Mouse (Mus musculus): Measurements from ENCODE around the gene Il21. TPM values are rescaled to one million over a fixed set of nuclear protein-coding genes. Genes with fewer than 3 reads are reported as not detected.

Il21 gene
- under 1 TPM in 1 of 4 experiments, not detected in 3; 0.17 TPM for total RNA-seq (2022)

GRCm38 (mm10) chr3:37232586-37233222 is at the start of gene Il21:
Gene Il21 (minus strand): TSS chr3:37232636.
- no peak for DNase-seq (ENCODE audit: low spot score in 2 of 2)

GRCm38 (mm10) chr3:37280871-37281270 is 48.4 kb upstream of the Il21 start:
- no peak for DNase-seq (ENCODE audit: low spot score in 2 of 2)

DNA sequence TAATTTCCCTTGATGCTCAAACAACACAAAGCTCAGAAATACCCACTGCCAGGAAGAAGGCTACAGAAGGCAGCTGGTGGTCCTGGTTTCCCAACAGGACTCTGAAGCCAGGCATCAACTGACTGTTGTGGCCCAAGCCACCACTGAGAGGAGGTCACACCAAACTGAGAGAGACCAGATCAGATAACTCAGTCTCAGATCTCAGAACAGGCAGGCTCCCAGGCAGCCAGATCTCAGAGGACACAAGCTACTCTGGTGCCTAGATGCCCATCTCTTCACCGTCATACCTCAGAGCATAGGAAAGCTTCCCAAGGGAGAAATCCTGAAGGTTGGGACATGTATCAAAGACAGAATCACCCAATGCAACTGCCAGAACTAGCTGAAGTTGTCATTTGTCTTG is 47.8 kb upstream of the Il21 start:
- DNase-seq (ENCODE audit: low spot score in 2 of 2), result no peak

DNA sequence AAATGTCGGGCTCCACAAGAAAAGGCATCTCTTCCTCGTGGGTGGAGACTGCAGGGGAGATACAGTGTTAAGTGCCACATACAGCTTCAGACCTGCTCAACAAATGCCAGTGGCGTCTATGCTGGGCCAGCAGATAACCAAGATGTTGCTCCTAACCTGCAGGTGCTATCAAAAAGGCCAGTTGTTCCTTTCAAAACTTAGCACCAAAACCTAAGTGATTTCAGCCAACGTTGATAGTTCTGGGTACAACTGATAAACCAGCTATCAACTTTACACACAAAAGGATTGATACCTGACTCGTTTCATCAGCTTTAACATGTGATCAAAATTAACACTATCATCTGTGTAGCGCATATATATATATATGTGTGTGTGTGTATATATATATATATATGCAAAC is 42.2 kb upstream of the Il21 start:
- no peak for DNase-seq (ENCODE audit: low spot score in 2 of 2)

DNA sequence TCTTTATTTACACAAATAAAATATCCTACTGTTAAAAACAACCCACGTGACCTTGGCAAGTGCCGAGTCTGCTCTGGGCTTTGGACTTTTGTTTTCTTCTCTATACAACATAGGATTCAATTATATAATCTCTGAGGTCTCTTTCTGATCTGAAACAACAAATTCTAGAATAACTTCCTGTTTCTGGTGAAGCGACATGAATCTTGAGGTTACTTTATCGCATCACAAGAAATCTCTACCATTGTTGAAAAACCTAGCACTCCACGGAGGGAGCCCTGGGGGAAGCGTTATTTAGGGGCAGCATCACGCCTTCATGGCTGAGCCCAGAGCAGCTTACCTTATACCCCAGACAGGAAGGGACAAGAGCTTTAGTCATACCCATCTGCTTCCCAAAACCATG is 40.7 kb upstream of the Il21 start:
- no peak for DNase-seq (ENCODE audit: low spot score in 2 of 2)

- DNase-seq (ENCODE audit: low spot score in 2 of 2), result peak; percentile 22 to 64
Observed at GRCm38 (mm10) chr3:37271209-37271608, 38.8 kb upstream of the Il21 start.

GRCm38 (mm10) chr3:37269926-37270325 is 37.5 kb upstream of the Il21 start:
- no peak for DNase-seq (ENCODE audit: low spot score in 2 of 2)

DNA sequence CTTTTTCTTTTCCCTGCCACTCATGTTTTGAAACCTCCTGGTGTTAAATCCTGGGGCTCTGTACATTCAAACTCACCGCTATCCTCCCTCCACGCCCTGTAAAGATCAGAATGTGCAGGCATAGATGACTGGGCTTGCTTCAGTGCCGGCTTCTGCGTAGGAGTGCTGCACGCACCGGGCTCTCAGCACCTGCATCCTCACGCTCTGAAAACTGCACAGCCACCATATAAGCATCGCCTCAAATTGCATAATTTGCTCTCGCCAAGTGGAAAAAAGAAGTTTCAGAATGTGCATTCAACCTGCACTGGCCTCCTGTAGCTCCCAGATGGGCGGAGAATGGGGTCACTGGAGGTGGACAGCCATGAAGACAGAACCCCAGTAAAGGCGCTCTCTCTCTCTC is 35.9 kb upstream of the Il21 start:
- peak in 1 of 2 experiments; percentile 5 for DNase-seq (ENCODE audit: low spot score in 2 of 2)

DNA sequence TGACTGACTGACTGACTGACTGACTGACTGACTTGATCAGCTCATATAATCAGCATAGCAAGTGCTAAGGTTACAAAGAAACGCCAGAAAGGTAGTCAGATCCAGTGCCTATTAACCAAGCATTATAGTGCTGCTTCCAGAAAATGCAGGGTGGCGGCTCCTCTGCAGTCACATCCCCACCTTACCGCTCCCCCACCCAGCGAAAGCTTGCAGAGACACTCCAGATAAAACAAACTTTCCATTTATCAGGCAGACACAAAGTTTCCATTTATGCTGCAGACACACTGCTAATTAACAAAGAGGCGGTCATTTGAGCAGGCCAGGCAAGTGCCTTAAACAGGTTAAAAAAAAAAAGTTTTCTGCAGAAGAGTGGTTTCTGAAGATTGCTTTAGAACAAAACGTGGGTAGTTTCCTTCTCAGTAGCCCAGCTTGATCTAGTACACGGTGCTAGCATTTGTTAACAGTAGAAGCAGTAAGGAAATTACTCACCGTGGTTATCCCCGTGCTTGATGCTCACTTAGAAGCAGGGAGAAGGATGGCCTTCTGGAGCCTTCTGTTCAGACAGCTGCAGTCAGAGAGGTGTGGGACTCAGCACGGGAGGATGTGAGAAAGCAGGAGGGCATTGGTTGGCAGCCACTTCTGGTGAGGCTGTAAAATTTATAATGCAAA is 27.0 kb upstream of the Il21 start:
- DNase-seq (ENCODE audit: low spot score in 2 of 2), result peak; percentile 50 to 51

- no peak for DNase-seq (ENCODE audit: low spot score in 2 of 2)
Observed at GRCm38 (mm10) chr3:37257776-37258175, 25.3 kb upstream of the Il21 start.

DNA sequence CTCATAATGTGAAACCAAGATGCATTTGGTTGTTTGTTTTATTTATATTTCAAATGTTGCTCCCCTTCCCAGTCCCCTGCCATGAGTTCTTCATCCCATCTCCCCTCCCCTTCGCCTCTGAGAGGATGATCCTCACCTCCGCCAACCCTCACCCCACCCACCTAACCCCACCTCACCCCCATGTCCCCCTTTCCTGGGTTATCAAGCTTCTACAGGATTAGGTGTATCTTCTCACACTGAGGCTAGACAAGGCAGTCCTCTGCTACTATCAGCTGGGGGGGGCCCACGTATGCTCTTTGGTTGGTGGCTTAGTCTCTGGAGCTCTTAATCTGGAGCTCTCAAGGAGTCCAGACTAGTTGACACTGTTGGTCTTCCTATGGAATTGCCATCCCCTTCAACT is 18.5 kb upstream of the Il21 start:
- DNase-seq (ENCODE audit: low spot score in 2 of 2), result no peak

GRCm38 (mm10) chr3:37235025-37235424 is 2.6 kb upstream of the Il21 start:
- DNase-seq (ENCODE audit: low spot score in 2 of 2), result no peak

- DNase-seq (ENCODE audit: low spot score in 2 of 2), result no peak
Observed at GRCm38 (mm10) chr3:37231153-37231552, 1.3 kb downstream of the Il21 start.

GRCm38 (mm10) chr3:37229082-37229829 is 3.2 kb downstream of the Il21 start:
- no peak for DNase-seq (ENCODE audit: low spot score in 2 of 2)

- DNase-seq (ENCODE audit: low spot score in 2 of 2), result no peak
Observed at GRCm38 (mm10) chr3:37225124-37225523, 7.3 kb downstream of the Il21 start.

GRCm38 (mm10) chr3:37219071-37219470 is 13.4 kb downstream of the Il21 start:
- DNase-seq (ENCODE audit: low spot score in 2 of 2), result peak; percentile 39 to 58

- no peak for DNase-seq (ENCODE audit: low spot score in 2 of 2)
Observed at GRCm38 (mm10) chr3:37205226-37205800, 27.1 kb downstream of the Il21 start.

DNA sequence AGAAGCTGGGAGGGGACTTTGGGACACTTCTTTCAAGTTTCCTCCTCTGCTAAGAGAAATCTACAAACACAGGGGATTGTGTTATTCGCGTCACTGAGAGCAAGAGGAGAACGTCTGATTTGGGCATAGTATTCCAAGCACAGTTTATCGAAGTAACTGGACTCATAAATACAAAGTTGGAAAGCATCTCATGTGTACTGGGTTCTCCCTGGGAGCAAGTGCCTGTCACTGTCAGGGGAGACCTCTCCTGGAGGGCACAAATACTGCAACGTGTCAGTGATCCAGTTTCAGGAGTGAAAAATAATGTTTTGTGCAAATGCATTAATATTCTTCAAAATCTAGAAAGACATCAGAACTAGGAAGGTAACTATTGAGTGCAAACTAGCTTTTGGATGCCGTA is 27.9 kb downstream of the Il21 start:
- DNase-seq (ENCODE audit: low spot score in 2 of 2), result no peak

DNA sequence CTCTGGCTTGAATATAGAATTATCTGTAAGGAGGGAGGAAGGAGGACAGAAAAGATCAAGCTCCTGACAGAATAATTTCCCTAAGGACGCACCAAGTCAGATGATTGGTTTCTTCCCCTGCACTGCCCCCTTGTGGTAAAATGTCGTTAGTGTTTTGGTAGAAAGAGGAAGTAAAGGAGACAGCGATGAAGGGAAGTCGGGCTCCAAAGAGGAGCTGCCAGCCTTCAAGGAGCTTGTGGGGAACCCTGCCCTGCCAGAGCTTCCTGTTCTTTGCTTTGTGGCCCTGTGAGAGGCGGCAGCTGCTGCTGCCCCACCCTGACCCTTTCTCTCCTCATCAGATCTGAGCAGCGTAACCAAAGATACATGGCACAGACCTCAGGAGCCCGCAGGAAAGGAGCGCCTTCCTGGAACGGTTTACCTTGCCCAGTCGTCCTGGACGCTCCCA is 28.4 kb downstream of the Il21 start:
- peak; percentile 63 to 81 for DNase-seq (ENCODE audit: low spot score in 2 of 2)

DNA sequence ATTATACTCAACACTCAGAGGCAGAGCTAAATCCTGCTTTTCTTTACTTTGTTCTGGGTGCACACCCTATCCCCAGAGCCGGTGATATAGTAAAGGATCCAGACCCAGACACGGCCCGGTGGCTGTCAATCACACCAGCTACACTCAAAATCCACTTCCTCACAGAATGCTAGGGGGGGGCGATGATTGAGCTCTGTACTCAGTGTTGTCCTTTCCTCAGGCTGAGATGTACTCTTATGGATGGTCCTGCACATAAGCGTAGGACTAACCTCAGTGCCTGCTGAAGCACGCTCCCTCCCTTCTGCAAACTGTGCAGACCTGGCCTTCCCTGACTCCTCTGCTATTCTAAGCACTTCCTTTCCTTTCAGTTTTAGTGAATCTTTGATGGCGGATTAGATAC is 29.6 kb downstream of the Il21 start:
- no peak for DNase-seq (ENCODE audit: low spot score in 2 of 2)

DNA sequence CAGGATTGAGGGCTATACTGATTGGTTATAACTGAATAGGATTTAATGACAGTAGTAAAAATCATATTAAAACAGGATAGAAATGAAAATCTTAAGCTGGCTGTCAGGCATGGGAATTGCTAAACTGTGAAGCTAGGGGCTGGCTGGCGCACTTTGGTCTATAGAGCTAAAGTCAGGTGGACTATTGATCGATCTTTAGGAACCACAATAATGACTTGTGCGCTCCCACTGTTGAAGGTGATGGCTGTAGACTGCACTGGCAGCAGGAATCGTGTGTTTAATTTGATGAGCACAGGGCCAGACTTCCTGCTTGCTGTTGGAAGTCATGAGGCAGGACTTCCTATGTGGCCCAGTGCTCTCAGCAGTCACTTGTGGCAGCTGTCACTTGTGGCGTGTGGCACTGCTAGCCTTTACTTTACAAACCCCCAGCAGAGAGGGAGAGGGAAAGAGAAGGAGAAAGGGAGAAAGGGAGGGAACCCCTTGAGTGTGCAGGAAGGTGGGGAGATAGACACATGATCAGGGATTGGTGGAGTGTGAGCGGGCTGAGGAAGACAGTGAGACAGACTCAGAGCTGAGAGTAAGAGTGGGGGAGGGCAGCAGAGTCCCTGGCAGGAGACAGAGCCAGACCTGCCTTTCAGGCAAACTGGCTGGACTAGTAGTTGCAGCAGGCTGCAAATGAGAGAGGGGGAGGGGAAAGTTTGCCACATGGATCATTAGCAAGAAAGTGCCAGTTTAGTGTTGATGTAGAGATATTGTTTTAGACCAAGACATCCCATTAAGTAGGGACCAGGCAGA is 31.1 kb downstream of the Il21 start:
- DNase-seq (ENCODE audit: low spot score in 2 of 2), result no peak
